Mouse (Mus musculus) MEL (cell line): Measurements from ENCODE around the gene Impdh2. TPM values are rescaled to one million over a fixed set of nuclear protein-coding genes. Genes with fewer than 3 reads are reported as not detected.

Experiments
- DNase-seq: peaks from one replicate; pipeline ENCODE4 v3.0.0; 2011; ENCODE audit warnings: low read depth, low spot score
- H3K27ac ChIP-seq: 2 replicates; pipeline ENCODE4 v1.5.1; 2012; ENCODE audit warnings: low read depth, mild to moderate bottlenecking, control low read depth, low read length, moderate library complexity; ENCODE audit not compliant: control insufficient read depth
- H3K27me3 ChIP-seq, 2 experiments: fragments of 150-350 bp in 1 of 2; sonication (generic) in 1 of 2; 2 replicates each; pipeline ENCODE4 v1.6.1; 2012; ENCODE audit warnings: low read length in 2 of 2, mild to moderate bottlenecking in 2 of 2, improper control_type of control experiment in 1 of 2, moderate library complexity in 1 of 2; ENCODE audit not compliant: insufficient read depth in 2 of 2, control insufficient read depth in 1 of 2
- H3K36me3 ChIP-seq, 2 experiments: 2 replicates each; pipeline ENCODE4 v1.6.1; 2012 to 2014; ENCODE audit warnings: low read length in 2 of 2, improper control_type of control experiment in 1 of 2, inconsistent platforms in 1 of 2, mild to moderate bottlenecking in 1 of 2; ENCODE audit not compliant: insufficient read depth in 2 of 2, control insufficient read depth in 1 of 2
- H3K4me1 ChIP-seq, 2 experiments: fragments of 150-350 bp in 1 of 2; sonication (generic) in 1 of 2; 2 replicates each; pipeline ENCODE4 v1.6.1; 2012; ENCODE audit warnings: low read length in 2 of 2, improper control_type of control experiment in 1 of 2, mild to moderate bottlenecking in 1 of 2; ENCODE audit not compliant: insufficient read depth in 2 of 2, control insufficient read depth in 1 of 2
- H3K4me3 ChIP-seq, 2 experiments: fragments of 150-350 bp in 1 of 2; sonication (generic) in 1 of 2; 2 replicates each; pipeline ENCODE4 v1.5.1; 2012; ENCODE audit warnings: low read depth in 2 of 2, low read length in 2 of 2, mild to moderate bottlenecking in 2 of 2, moderate library complexity in 2 of 2, control low read depth in 1 of 2, improper control_type of control experiment in 1 of 2; ENCODE audit not compliant: control insufficient read depth in 1 of 2, insufficient read depth in 1 of 2
- H3K79me2 ChIP-seq: 2 replicates; pipeline ENCODE4 v1.6.1; 2012; ENCODE audit warnings: mild to moderate bottlenecking, low read length, moderate library complexity; ENCODE audit not compliant: control insufficient read depth, poor library complexity, insufficient read depth
- H3K9ac ChIP-seq: 2 replicates; pipeline ENCODE4 v1.6.1; 2012; ENCODE audit warnings: low read depth, mild to moderate bottlenecking, control low read depth, low read length, moderate library complexity; ENCODE audit not compliant: control insufficient read depth, poor library complexity, severe bottlenecking
- H3K9me3 ChIP-seq: fragments of 150-350 bp; sonication (generic); replicated peaks from 2 replicates; pipeline ENCODE4 v1.6.1; 2012; ENCODE audit warnings: mild to moderate bottlenecking, low read length, improper control_type of control experiment, moderate library complexity; ENCODE audit not compliant: insufficient read depth
- BHLHE40 ChIP-seq: IDR thresholded peaks from 2 replicates; pipeline ENCODE4 v1.6.1; 2012; ENCODE audit warnings: low read depth, mild to moderate bottlenecking, inconsistent platforms, low read length, improper control_type of control experiment, borderline replicate concordance
- CHD2 ChIP-seq: IDR thresholded peaks from 2 replicates; pipeline ENCODE4 v1.6.1; 2011; ENCODE audit warnings: low read length, improper control_type of control experiment
- EP300 ChIP-seq, 2 experiments: IDR thresholded peaks; 2 replicates each; pipeline ENCODE4 v1.6.1; 2011; ENCODE audit warnings: improper control_type of control experiment in 2 of 2, low read length in 2 of 2, low read depth in 1 of 2, mild to moderate bottlenecking in 1 of 2
- ETS1 ChIP-seq: IDR thresholded peaks from 2 replicates; pipeline ENCODE4 v1.6.1; 2012; ENCODE audit warnings: low read depth, mild to moderate bottlenecking, inconsistent platforms, low read length, improper control_type of control experiment, moderate library complexity
- GATA1 ChIP-seq: IDR thresholded peaks from 2 replicates; pipeline ENCODE4 v1.6.1; 2011; ENCODE audit warnings: low read depth, low read length, improper control_type of control experiment
- KAT2A ChIP-seq: conservative IDR thresholded peaks from 2 replicates; pipeline ENCODE4 v1.6.1; 2012; ENCODE audit warnings: low read depth, low read length, improper control_type of control experiment, inconsistent platforms
- MAZ ChIP-seq: IDR thresholded peaks from 2 replicates; pipeline ENCODE4 v1.6.1; 2012; ENCODE audit warnings: low read depth, mild to moderate bottlenecking, inconsistent platforms, low read length, improper control_type of control experiment
- MXI1 ChIP-seq: IDR thresholded peaks from 2 replicates; pipeline ENCODE4 v1.6.1; 2011; ENCODE audit warnings: mild to moderate bottlenecking, low read depth, low read length, improper control_type of control experiment
- MYB ChIP-seq: IDR thresholded peaks from 2 replicates; pipeline ENCODE4 v1.6.1; 2011; ENCODE audit warnings: mild to moderate bottlenecking, low read depth, low read length, improper control_type of control experiment
- POLR2A ChIP-seq, 2 experiments: IDR thresholded peaks; 2 replicates each; pipeline ENCODE4 v1.6.1; 2011 to 2012; ENCODE audit warnings: low read length in 2 of 2, mild to moderate bottlenecking in 2 of 2, control low read depth in 1 of 2, improper control_type of control experiment in 1 of 2, low read depth in 1 of 2, moderate library complexity in 1 of 2; ENCODE audit not compliant: control insufficient read depth in 1 of 2, insufficient read depth in 1 of 2, poor library complexity in 1 of 2
- POLR2AphosphoS2 ChIP-seq: IDR thresholded peaks from 2 replicates; pipeline ENCODE4 v1.6.1; 2011; ENCODE audit warnings: low read length, improper control_type of control experiment
- POLR2AphosphoS5 ChIP-seq: IDR thresholded peaks from 2 replicates; pipeline ENCODE4 v1.6.1; 2012; ENCODE audit warnings: low read depth, borderline replicate concordance, mild to moderate bottlenecking, inconsistent platforms, low read length, moderate library complexity, mixed read lengths
- RCOR1 ChIP-seq: IDR thresholded peaks from 2 replicates; pipeline ENCODE4 v1.6.1; 2012; ENCODE audit warnings: low read depth, mild to moderate bottlenecking, inconsistent platforms, low read length, improper control_type of control experiment
- SIN3A ChIP-seq: IDR thresholded peaks from 2 replicates; pipeline ENCODE4 v1.6.1; 2012; ENCODE audit warnings: low read length, improper control_type of control experiment, inconsistent platforms
- SMC3 ChIP-seq: IDR thresholded peaks from 2 replicates; pipeline ENCODE4 v1.6.1; 2011; ENCODE audit warnings: low read depth, low read length, improper control_type of control experiment
- TAL1 ChIP-seq: IDR thresholded peaks from 2 replicates; pipeline ENCODE4 v1.6.1; 2012; ENCODE audit warnings: mild to moderate bottlenecking, inconsistent platforms, low read length, moderate library complexity, mixed read lengths
- TCF12 ChIP-seq: IDR thresholded peaks from 2 replicates; pipeline ENCODE4 v1.6.1; 2014; ENCODE audit warnings: low read depth, mild to moderate bottlenecking, inconsistent platforms, low read length, improper control_type of control experiment, moderate library complexity
- UBTF ChIP-seq: IDR thresholded peaks from 2 replicates; pipeline ENCODE4 v1.6.1; 2012; ENCODE audit warnings: low read depth, mild to moderate bottlenecking, inconsistent platforms, low read length, improper control_type of control experiment, moderate library complexity, borderline replicate concordance; ENCODE audit not compliant: insufficient read depth
- ZC3H11A ChIP-seq: IDR thresholded peaks from 2 replicates; pipeline ENCODE4 v1.6.1; 2012; ENCODE audit warnings: low read depth, mild to moderate bottlenecking, inconsistent platforms, low read length, improper control_type of control experiment
- polyA plus RNA-seq, 2 experiments: library from polyadenylated mRNA; stranded (reverse) in 1 of 2; unstranded in 1 of 2; fragments of >175 nt in 1 of 2; fragments of >200 nt in 1 of 2; gene quantifications; 2 replicates each; pipeline versions ENCODE4 v1.2.1 to v1.2.4; 2012; ENCODE audit warnings: low replicate concordance in 2 of 2, low read depth in 1 of 2; ENCODE audit not compliant: insufficient read length in 2 of 2, insufficient read depth in 1 of 2, missing spikeins in 1 of 2
- total RNA-seq: library from RNA; depleted of rRNA; stranded (reverse); fragments of 300-350 nt; gene quantifications from 2 replicates; pipeline ENCODE4 v1.2.3, GENCODE M21; 2012

Impdh2 gene
- total and polyA plus RNA-seq, 3 experiments = 519 to 550 TPM; not detected in 1

- Histone ChIP-seq H3K4me3 (no peak overlapping the region), H3K79me2 (peaks cover 8% of the 10 kb centered on the region; the same call in 1 of the 2 replicates), H3K4me1 (no peaks in the 10 kb centered on the region; a peak in 1 of 4 replicates), H3K9ac (no peak overlapping the region), H3K9me3 (no peaks in the 10 kb centered on the region), H3K36me3 (peaks cover 2 to 62% of the 10 kb centered on the region in 2 experiments; a peak in 2 of 4 replicates), H3K27me3 (no peaks in the 10 kb centered on the region), H3K27ac (no peak overlapping the region)
- TF ChIP-seq KAT2A (no peak), BHLHE40 (no peak), POLR2AphosphoS5 (no peak), ETS1 (no peak), SIN3A (no peak), POLR2A (IDR thresholded peaks at IDR 0.05; ENCODE audit: control insufficient read depth in 1 of 2, insufficient read depth in 1 of 2, low read depth in 1 of 2, low read length in 2 of 2, poor library complexity in 1 of 2) (no peak), EP300 (IDR thresholded peaks at IDR 0.05; ENCODE audit: low read depth in 1 of 2, low read length in 2 of 2) (no peak), CHD2 (no peak), SMC3 (no peak), POLR2AphosphoS2 (no peak), RCOR1 (no peak), TCF12 (no peak), MYB (no peak), GATA1 (no peak), UBTF (no peak), MXI1 (no peak), MAZ (no peak), TAL1 (no peak)
- DNase-seq = no peak
These were observed 19.2 kb upstream of the Impdh2 start for GRCm38 (mm10) chr9:108540846-108541245.

DNA sequence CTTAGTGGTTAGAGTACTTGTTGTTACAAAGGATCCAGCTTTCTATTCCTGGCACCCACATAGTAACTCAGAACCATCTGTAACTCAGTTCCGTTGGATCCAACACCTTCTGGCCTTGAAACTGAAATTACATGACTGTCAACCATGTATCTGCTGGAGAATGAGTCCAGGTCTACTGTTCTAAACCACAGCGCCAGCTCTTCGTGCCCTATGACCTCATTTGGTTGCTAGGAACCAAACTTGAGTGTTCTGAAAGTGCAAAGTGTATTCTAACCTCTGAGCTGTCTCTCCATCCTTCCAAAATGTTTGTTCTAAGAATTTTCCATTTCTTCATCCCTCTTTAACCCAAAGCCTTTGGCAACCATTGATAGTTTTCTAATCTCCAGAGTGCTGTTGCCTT, 14.1 kb upstream of the Impdh2 start:
- H3K9me3 ChIP-seq = no peaks in the 10 kb centered on the region
- no peak for TF ChIP-seq KAT2A
- no peak for TF ChIP-seq ZC3H11A
- TF ChIP-seq CHD2 = no peak
- no peak for TF ChIP-seq POLR2AphosphoS5
- no peak for TF ChIP-seq GATA1
- no peak for TF ChIP-seq TAL1
- no peak for TF ChIP-seq MYB
- TF ChIP-seq POLR2AphosphoS2 = no peak
- TF ChIP-seq, all 39 proteins: peak for 0
- no peak overlapping the region for H3K9ac ChIP-seq
- H3K27ac ChIP-seq = no peak overlapping the region
- no peak for DNase-seq
- H3K27me3 ChIP-seq = no peaks in the 10 kb centered on the region
- H3K79me2 ChIP-seq = no peaks in the 10 kb centered on the region
- peaks cover 0 to 53% of the 10 kb centered on the region in 2 experiments; a peak in 3 of 4 replicates for H3K36me3 ChIP-seq
- H3K4me1 ChIP-seq = no peaks in the 10 kb centered on the region
- no peak overlapping the region for H3K4me3 ChIP-seq
